Mouse (Mus musculus): Measurements from ENCODE around the gene Gm853.
"Not testable (repeated sequence)": the region's sequence is repeated elsewhere in the genome, so short reads cannot be mapped to it uniquely, and the experiment has no call there.

Gene Gm853

DNA sequence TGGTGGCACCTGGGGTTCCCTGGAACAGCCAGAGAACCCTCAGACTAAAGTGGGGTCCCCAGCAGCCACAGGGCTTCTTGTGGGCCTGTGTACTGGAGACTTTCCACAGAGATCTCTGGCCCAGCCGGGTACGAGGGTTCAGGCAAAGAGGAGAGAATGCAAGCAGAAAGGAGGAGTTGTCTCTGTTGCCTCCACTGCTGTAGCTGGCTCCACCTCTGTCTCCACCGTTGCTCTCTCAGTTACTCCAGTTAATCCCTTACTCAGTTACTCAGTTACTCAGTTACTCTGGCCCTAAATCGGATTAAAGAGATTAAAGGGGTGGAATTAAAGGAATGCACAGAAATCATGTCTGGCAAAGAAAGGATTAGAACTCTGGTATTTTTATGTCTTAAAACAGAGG lies at the start of gene Gm853:
Gene Gm853, minus strand, starts transcription at position 223 of the 400 bp plus-strand sequence.
- DNase-seq, result peak; percentile 62 to 69

DNA sequence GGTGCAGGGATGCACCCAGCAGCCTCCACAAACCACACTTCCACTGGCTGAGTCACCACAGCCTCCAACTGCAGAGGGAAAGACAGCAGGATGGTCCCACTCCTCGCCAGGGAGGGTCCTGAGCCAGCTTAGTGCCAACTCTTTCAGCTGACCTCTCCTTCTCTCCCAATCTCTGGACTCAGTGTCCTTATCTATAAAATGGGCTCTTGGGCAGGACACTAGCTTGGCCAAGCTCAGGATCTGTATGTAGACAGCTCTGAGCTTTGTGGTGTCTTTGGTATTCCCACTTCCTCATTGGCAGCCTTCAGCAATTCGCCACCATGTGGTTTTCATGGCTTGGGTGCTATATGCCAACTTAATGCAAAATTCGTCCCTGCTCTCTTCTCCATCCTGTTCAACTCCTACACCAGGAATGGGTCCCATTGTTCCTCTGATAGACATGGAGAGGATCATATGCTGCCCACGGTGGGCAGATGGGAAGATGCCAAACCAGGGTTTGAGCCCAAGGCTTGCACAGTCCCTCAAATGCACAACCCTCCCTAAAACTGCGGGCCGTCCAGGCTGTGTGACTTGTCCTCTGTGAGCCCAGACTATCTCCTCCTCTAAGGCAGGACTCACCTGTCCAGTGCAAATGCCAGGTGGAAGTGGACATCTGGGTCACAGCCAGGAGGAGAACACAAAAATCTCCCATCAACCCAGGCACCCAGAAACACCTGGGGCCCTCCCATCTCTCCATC lies 48.6 kb upstream of the Gm853 start:
- DNase-seq, result no peak

DNA sequence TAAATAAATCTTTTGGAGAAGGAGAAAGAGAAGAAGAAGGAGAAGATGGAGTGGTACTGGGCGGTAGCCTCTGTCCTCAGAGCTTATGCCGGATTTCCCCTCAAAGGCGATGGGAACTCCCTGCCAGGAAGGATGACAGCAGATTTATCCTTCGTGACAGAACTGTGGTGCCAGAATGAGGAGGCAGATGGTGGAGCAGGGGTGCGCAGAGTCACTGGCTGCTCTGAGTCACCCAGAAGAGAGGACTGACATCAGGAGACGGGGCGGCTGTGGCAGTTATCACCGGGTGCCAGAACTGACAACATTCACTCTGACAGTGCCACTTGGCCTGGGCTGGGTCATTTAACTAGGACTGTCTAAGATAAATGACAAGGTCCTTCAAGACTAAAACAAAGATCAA lies 47.9 kb upstream of the Gm853 start:
- DNase-seq, result no peak

DNA sequence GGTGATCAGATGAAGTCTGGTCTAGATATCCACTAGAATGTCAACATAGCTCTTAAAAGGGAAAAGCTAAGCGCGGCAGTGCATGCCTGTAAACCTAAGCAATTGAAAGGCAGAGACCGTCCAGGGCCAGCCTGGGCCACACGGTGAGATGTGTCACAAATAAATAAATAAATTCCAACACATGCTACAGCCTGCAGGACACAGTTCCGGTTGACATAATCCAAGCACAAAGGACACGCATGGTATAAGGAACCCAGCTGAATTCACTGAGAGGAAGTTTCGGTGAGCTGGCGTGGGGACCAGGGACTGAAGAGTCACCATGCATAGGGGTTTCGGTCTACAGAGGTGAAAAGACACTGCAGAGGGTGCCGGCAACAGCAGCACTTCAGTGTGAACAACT lies 46.5 kb upstream of the Gm853 start:
- DNase-seq, result no peak

DNA sequence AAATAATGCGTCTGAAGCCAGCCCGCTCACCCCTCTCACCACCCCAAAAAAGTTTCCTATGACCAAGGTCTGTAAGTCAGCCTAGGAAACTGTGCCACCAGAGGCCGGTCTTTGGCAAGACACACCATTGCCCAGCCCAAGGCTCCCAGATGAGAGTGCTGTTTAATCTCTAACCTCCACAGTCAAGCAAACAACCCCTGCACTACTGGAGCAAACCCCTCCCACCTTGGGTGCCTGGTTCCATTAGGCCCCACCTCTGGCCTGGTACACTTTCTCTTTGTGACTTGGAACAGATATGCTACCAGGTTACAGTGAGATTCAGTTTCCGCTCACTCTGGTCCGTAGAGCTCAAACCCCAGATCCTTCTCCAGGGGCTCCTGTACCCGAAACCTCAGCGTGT lies 44.9 kb upstream of the Gm853 start:
- DNase-seq, result peak; percentile 76 to 79

DNA sequence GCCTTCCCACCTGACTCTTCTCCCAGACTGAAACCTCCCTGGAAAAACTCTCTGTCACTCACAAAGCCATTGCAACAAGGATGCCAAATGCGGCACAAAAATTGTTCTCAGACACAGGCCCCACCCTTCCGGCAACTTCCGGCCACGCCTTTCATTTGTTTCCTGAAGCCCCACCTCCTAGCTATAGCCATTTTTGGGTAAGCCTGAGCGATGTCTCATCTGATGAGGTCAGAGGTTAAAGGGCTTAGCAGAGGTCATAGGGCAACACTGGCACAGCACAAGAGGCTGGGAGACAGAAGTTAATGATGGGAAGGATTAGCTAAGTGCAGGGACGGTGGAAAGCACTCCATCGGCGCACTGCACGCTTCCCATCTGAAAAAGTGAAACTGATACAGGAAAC lies 44.4 kb upstream of the Gm853 start:
- peak in 1 of 2 experiments; percentile 24 for DNase-seq

DNA sequence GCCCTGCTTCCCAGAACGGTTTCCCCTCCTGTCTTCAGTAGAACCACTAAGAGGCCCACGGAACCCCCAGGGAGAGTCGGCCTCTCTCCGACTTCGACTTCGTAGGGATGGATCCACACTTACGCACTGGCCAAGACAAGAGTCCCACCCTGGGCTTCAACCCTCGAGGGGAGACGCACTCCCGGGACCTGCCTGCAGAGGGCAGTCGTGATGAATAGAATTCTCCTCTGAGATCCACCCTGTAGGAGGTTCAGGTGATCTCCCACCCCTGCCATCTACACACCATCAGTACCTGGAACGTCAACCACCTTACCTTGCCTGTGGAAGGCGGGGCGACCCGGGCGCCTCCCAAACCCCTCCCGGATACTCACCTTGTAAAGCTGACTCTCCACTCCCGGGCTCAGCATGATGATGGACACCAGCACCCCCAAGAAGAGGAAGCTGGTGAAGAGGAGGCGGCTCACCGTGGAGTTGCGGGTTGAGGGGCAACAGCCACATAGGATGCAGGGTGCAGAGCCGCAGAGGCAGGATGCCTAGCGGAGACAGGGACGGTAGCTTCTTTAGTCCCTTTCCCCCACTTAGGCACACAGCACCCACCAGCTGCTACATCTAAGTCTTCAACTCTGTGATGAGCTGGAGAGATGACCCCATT lies 42.6 kb upstream of the Gm853 start:
- DNase-seq, result peak; percentile 40 to 73

DNA sequence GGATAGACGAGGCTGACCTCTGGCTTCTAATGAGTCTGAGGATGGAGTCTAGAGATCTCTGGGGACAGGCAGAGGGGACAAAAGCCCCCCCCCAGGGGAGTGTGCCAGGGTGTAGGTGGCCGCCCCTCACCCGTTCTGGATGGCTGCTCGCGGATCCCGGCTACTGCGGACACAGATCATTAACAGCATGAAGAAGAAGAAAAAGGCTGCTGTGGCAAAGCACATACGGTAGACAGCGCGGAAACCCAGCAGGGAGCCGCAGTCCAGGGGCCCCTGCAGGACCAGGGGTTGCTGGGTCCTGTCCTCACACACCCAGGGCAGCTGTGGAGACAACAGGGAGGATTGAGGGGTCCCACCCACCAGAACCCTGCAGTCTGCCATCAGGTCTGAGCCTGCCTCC lies 41.9 kb upstream of the Gm853 start:
- DNase-seq, result no peak

DNA sequence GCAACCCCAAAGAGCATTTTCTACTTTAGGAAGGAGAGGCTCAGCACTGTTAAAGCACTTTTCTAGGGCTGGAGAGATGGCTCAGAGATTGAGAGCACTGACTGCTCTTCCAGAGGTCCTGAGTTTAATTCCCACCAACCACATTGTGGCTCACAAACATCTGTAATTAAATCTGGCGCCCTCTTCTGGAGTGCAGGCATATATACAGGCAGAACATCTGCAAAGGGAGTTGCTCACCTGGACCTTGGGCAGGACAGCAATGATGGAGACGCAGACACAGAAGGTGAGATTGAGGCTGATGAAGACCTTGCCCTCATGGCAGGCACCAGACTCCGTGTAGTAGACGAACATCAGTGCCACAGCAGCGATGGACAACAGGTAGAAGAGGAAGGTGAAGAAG lies 38.2 kb upstream of the Gm853 start:
- DNase-seq, result no peak

DNA sequence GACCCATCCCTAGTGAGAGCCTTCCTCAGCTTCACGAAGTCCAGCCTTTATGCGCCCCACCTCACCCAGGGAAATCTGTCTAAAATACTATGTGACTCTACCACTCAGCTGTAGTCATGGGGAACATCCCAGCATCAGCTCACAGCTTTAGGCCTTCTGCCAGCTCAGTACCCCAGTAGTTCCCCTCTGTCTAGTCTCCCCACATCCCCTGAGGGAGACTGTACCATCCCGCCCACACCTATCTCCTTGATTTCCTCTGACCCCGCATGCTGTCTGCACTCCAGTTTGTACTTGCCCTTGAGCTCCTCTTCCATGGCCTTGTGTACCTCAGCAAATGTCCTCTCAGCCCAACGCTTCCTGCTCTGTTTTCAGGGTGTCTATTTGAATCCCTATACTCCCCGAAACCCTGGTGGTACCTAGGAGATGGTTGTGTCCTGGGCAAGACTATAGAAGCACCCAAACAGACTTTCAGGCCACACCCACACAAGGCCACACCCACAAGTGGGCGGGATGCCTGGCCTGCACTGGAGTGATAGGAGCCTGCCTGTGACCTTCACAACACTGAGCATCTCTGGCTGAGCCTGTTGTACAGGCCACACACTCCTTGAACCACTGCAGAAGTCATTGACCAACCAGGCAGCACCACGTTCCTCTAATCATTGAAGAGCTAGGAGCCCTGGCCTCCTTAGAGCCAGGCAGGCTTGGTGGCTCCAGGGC lies 30.4 kb upstream of the Gm853 start:
- peak in 1 of 2 experiments; percentile 28 for DNase-seq

DNA sequence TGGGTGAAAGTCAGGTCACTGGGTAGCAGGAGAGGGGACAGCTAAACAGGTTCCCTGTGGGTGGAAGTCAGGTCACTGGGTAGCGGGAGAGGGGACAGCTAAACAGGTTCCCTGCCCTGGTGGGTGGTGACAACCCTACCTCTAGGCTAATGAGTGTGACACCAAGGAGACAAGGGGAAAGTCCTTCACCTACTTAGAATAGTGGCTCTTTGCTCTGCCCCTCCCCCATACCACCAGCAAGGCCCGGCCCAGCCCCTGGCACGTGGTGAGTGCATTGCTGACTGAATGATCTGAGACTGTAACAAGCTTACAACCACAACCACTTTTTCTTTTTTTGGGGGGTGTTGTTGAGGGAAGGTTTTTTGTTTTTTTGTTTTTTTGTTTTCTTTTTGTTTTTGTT lies 29.6 kb upstream of the Gm853 start:
- DNase-seq, result no peak

DNA sequence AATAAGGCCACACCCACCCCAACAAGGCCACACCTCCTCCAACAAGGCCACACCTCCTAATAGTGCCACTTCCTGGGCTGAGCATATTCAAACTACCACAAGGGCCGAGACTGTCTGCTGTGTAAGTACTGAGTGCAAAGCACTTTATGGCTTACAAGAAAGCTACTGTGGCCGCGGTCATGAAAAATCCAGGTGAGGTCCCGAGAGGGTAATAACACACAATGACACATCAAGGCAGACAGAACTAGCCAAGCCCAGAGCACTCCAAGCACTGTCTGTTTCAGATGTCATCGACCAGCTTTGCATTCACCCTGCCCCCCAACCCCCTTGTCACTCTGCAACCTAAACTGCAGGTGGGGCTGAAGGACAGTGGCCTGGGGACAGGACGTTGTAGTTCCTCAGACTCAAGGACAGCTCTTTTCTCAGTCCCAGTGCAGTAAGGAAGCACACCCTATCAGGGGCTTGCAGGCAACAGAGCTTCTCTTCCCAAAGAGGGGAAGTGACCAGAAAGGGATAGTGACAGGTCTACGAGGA lies 29.0 kb upstream of the Gm853 start:
- no peak for DNase-seq

DNA sequence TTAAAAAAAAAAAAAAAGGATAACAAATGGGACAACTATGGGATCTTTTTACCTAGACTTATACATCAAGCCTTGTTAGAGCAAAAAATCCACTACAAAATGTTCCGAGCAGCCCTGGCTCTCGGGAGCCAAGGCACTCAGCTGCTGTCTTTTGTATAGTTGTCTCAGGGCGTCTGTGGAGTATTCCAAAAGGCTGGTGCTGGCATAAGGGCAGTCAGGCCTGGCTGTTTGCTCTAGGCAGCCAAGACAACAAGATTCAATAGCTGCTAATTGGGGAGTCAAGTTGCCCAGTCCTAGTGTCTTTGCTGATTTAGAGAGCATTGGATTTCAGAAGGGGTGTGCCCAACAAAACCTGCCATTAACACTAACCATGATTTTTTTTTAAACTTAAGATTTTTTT lies 26.4 kb upstream of the Gm853 start:
- DNase-seq, result no peak

DNA sequence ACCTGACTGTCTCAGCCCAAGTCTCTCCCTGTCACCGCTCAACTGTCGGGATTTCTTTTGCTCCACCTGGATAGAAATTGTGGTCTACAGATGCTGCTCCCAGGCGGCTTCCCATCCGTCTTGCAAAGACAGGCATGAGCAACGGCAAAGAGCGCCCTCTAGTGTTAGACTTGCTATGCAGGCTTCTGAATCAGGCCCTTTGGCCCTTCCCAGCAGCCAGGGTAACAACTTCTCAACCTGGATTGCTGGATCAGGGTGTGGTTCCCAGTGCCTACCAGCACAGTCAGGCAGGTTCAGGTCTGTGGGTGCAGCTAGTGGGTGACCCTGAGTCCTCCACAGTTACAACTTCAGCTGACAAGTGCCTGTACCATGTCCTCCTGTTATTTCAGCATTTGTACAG lies 23.9 kb upstream of the Gm853 start:
- DNase-seq, result peak; percentile 57 to 84

DNA sequence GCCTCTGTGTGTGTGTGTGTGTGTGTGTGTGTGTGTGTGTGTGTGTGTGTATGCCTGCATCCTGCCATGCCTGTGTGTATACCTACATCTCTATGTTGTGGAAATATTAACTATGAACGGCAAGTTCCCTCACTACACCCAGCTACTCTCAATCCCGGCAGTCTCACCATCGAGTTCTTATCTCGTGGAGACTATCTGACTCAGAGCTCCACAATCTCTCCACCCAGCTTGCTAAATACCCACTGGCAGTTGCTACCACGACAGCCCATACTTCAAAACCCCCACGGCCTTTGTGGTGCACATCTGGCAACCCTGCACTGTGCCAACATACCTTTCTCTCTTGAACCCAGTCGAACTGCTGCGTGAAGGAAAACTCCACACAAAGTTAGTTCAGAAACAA lies 22.5 kb upstream of the Gm853 start:
- no peak for DNase-seq

DNA sequence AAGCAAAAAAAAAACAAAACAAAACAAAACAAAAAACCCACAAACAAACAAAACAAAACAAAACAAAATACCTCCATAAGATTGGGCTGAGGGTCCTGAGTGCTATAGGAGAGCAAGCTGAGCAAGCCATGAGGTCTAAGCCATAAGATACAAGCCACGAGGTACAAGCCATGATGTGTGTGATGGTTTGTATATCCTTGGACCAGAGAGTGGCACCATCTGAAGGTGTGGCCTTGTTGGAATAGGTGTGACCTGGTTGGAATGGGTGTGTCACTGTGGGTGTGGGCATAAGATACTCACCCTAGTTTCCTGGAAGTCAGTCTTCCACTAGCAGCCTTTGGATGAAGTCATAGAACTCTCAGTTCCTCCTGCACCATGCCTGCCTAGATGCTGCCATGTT lies 21.4 kb upstream of the Gm853 start:
- DNase-seq, result not testable (repeated sequence)

DNA sequence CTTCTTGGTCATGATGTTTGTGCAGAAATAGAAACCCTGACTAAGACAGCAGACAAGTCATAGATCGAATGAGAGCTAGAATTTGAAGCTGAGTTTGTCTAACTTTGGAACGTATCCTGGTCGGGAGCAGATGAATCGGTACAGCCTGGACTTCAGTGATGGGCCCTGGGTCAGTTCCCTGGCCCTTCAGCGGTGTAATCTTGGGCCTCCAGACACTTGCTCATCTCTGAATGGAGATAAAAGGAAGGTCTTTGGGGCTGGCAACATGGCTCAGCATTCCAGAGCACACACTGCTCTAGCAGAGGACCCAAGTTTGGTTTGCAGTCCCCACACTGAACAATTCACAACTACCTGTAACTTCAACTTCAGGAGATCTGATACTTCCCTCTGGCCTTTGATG lies 20.8 kb upstream of the Gm853 start:
- DNase-seq, result no peak

DNA sequence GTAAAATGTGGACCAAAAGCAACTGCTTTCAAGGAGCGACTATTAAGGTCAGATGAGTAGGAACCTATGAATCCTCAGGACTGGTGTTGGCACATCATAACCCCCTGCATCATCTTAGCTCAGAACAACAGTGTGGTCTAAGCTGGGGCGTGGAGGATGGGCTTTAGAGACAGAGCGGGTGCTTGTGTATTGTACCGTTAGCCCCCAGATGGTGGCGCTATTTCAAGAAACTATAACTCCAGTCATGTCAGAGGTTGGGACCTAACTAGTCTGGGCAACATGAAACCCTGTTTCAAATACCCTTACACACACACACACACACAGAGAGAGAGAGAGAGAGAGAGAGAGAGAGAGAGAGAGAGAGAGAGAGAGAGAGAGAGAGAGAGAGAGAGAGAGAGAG lies 18.5 kb upstream of the Gm853 start:
- DNase-seq, result no peak

DNA sequence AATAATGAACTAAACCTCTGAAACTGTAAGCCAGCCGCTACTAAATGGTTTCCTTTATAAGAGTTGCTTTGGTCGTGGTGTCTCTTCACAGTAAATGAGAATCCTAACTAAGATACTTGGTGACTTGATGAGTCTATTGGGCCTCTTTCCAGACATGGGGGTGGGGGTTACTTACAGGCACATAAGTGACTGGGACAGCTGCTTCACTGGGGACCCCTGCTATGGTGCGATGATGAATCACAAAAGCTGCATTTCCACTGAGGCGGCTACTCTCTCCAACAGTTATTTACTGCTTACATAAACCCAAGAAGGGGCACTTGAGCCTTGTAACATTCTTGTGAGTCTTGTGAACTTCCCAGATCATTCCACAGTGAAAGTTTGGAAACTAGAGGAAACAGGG lies 15.4 kb upstream of the Gm853 start:
- no peak for DNase-seq

DNA sequence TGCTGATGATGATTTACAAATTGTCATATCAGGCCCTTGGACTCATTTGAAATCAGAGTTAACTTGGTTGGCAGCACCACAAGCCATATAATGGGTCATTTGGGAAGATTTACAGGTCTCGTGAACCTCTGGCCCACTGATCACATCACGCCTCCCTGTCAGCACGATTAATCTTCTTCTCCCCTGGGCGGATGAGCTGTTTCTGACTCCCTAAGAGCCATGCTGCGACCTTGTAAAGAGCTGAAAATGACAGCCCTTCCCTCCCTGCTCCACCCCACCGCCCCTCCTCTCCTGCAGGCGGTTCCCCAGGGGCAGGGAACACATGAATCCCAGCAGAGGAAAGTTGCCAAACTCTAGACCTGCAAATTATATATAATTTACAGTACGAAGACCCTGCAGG lies 14.2 kb upstream of the Gm853 start:
- no peak for DNase-seq

DNA sequence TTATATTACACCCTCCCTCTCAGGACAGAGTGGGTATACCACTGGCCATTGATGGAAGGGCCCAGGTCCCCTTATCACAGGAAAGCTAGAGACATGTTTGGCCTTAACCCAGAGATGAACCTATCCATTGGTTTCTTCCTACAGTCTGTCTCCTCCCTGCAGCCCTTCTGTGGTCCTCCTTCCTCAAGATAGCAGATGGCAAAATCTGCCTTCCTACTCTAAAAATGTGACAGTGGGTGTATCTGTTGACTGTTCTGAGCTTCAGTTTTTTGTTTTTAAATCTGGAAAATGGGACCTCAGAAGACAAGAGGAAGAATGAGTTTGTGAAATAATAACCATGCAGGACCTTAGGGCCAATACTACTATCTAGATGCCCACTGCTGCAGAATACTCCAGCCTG lies 1.9 kb upstream of the Gm853 start:
- no peak for DNase-seq

DNA sequence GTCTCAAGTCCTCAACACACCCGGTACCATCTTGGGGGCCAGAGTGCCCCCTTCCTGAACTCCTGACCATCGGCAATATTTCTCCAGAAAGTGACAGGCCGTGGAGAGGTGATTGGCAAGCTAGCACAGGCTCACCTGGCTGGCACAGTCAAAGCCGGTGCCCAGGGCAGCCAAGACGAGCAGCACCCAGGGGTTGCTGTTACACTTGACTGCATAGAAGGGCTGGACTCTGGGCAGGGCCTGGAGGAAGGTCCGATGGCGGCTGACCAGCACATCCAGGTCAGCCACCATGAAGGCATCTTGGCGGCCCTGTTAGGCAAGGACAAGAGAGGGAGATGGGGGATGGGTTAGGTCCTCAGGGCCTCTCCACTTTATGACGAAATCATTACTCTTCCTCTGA lies 2.0 kb downstream of the Gm853 start:
- peak; percentile 72 to 79 for DNase-seq

DNA sequence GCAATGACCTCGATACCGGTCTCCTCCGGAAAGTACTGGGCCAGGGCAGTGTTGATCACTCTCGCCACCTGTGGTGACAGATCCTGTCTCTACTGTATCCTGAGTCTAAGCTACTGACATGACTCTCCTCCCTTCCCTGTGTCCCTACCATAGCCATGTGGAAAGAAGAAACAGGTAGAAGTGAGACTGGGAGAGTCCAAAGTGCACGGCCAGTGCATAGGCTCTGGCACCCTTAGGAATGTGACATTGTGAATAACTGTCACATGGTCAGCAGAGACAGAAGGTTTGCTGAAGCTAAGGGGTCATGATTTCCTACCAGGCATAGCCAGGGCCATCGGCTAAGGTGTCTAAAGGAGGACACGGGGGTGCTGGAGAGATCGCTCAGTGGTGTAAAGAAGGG lies 6.8 kb downstream of the Gm853 start:
- DNase-seq, result no peak

DNA sequence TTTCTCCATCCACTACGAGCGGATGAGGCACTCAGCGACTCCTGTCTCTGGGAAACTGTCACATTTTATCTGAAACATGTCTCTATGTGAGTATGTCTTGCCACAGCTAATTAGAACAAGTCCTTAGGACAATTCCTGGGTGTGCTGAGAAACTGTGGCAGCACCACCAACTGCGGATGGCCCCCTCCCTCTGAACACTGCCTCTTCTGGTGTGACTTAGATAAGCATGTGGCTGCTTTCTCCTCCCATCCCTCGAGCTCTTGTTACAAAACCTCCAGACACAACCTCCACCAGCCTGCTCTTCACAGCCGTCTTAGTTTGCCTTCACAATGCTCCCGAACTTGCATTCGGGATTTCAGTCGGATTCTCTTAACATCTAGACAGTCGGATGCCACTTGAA lies 8.3 kb downstream of the Gm853 start:
- no peak for DNase-seq
